ENCODE assay signal across 8 mouse cellular contexts in genomic region chr11:117991502-117992470, GRCm38 (mm10). TPM values are rescaled to one million over a fixed set of nuclear protein-coding genes. Genes with fewer than 3 reads are reported as not detected.
DNase-seq lines count a peak whose midpoint lies in the region; ATAC-seq and TF ChIP-seq lines count a peak whose summit lies in the region.

No protein-coding gene starts in this region.

- no peak for TF ChIP-seq POLR2A in lung, adult 2 months (IDR thresholded peaks at IDR 0.05; ENCODE audit: borderline replicate concordance, extremely low read depth, low read depth, low read length)
- TF ChIP-seq POLR2A in brain, embryonic 14.5 days (IDR thresholded peaks at IDR 0.05; ENCODE audit: borderline replicate concordance, extremely low read depth, insufficient read depth, insufficient read length, poor library complexity, severe bottlenecking) = no peak

- peak overlapping the region; percentile 11 for H3K9ac ChIP-seq in liver, embryonic 13.5 days
- H3K9ac ChIP-seq in neural tube, embryonic 15.5 days (replicated peaks) = no peak overlapping the region

- no peaks in the 10 kb centered on the region for H3K27me3 ChIP-seq in liver, embryonic 13.5 days
- no peaks in the 10 kb centered on the region for H3K27me3 ChIP-seq in neural tube, embryonic 15.5 days (replicated peaks)

- peak overlapping the region; percentile 63 for H3K27ac ChIP-seq in liver, embryonic 13.5 days
- H3K27ac ChIP-seq in neural tube, embryonic 15.5 days (replicated peaks) = no peak overlapping the region

- no peak overlapping the region; the same call in 1 of the 2 replicates for H3K4me2 ChIP-seq in liver, embryonic 13.5 days
- H3K4me2 ChIP-seq in neural tube, embryonic 15.5 days = no peak overlapping the region

- H3K9me3 ChIP-seq in liver, embryonic 13.5 days (replicated peaks) = no peaks in the 10 kb centered on the region
- no peaks in the 10 kb centered on the region for H3K9me3 ChIP-seq in neural tube, embryonic 15.5 days (replicated peaks)

- WGBS in lung, adult 2 months = 19% methylated on average over 9 of the region's 9 CpGs
- 35% methylated on average over 9 of the region's 9 CpGs for whole genome bisulfite sequencing in liver, embryonic 13.5 days (ENCODE audit: insufficient replicate concordance)
- WGBS in neural tube, embryonic 15.5 days = 78% methylated on average over 9 of the region's 9 CpGs

- peaks cover 58% of the 10 kb centered on the region for H3K4me1 ChIP-seq in lung, adult 2 months (ENCODE audit: control insufficient read depth, insufficient read depth, low read length)
- H3K4me1 ChIP-seq in liver, embryonic 13.5 days (replicated peaks) = peaks cover 93% of the 10 kb centered on the region
- H3K4me1 ChIP-seq in neural tube, embryonic 15.5 days = peaks cover 80% of the 10 kb centered on the region

- H3K36me3 ChIP-seq in liver, embryonic 13.5 days = peaks cover 5% of the 10 kb centered on the region; the same call in 1 of the 2 replicates
- H3K36me3 ChIP-seq in neural tube, embryonic 15.5 days = no peaks in the 10 kb centered on the region

- TF ChIP-seq CTCF in lung, adult 2 months (IDR thresholded peaks at IDR 0.05; ENCODE audit: insufficient read depth, low read length) = no peak
- no peak for TF ChIP-seq CTCF in brain, embryonic 14.5 days (IDR thresholded peaks at IDR 0.05; ENCODE audit: borderline replicate concordance, extremely low read depth, insufficient read depth, insufficient read length)

- DNase-seq in lung, adult 18-20 months = peak; percentile 70 to 74
- no peak for DNase-seq in lung, adult 2 months
- peak; percentile 23 for DNase-seq in brain, embryonic 14.5 days (ENCODE audit: low read depth)
- no peak for DNase-seq in liver, embryonic 13.5 days
- peak; percentile 60 for DNase-seq in skeletal muscle tissue, adult 2 months (ENCODE audit: low read depth, low spot score)
- DNase-seq in urinary bladder, postnatal 36 days (ENCODE audit: low spot score in 2 of 2) = no peak
- DNase-seq in cerebellum, adult 18-20 months = no peak

- 0 out of 2 replicates have a peak, but pooled peaks have one; percentile 2 for ATAC-seq in liver, embryonic 13.5 days (ENCODE audit: low read depth)
- ATAC-seq in neural tube, embryonic 15.5 days (ENCODE audit: low FRiP score) = no peak

- no peak overlapping the region for H3K4me3 ChIP-seq in lung, adult 2 months (replicated peaks; ENCODE audit: extremely low read depth, low read depth, low read length)
- no peak overlapping the region for H3K4me3 ChIP-seq in liver, embryonic 13.5 days (replicated peaks)
- no peak overlapping the region for H3K4me3 ChIP-seq in neural tube, embryonic 15.5 days (replicated peaks)

RNA-seq across cellular contexts. Expression of gene Pgs1, which starts 5.7 kb away (rescaled TPM):
- 83.2 and 104 TPM in 2 replicates for polyA plus RNA-seq in lung, adult 2 months (2012; rRNA removed)
- polyA plus RNA-seq in brain, embryonic 14.5 days (2012; rRNA removed) = 48.5 and 55.7 TPM in 2 replicates
- 18.1 and 19.4 TPM in 2 replicates for polyA plus RNA-seq in liver, embryonic 13.5 days (2015; fragmentation: Nextera tagmentation; extraction: Ambion mirVana)
- polyA plus RNA-seq in neural tube, embryonic 15.5 days (2015; fragmentation: Nextera tagmentation; extraction: Ambion mirVana) = 60.7 and 62.8 TPM in 2 replicates

RNA-seq across cellular contexts. Expression of gene Socs3, which starts 21.9 kb away (rescaled TPM):
- 32.1 and 40.6 TPM in 2 replicates for polyA plus RNA-seq in lung, adult 2 months (2012; rRNA removed)
- 8.4 and 13.6 TPM in 2 replicates for polyA plus RNA-seq in brain, embryonic 14.5 days (2012; rRNA removed)
- polyA plus RNA-seq in liver, embryonic 13.5 days (2015; fragmentation: Nextera tagmentation; extraction: Ambion mirVana) = 6.7 and 6.9 TPM in 2 replicates
- 6.7 and 13.2 TPM in 2 replicates for polyA plus RNA-seq in neural tube, embryonic 15.5 days (2015; fragmentation: Nextera tagmentation; extraction: Ambion mirVana)

Comparison
In these comparisons a context has a peak if more than half of its experiments do, and no peak if none do; other contexts are left out.
1. DNase-seq: peak in lung, adult 18-20 months (2 of 2), brain, embryonic 14.5 days (single experiment) and skeletal muscle tissue, adult 2 months (single experiment); none in lung, adult 2 months (single experiment), liver, embryonic 13.5 days (single experiment), urinary bladder, postnatal 36 days (0 of 2) and cerebellum, adult 18-20 months (0 of 2).